Mouse (Mus musculus) thymus, adult 2 months (tissue): ENCODE data around the gene Krtap11-1.

Source experiments
- CTCF ChIP-seq: fragments of 200-500 bp; IDR thresholded peaks from 2 replicates; pipeline ENCODE4 v1.5.1; 2012; ENCODE audit warnings: mild to moderate bottlenecking, control low read depth, low read length, moderate library complexity, borderline replicate concordance; ENCODE audit not compliant: control insufficient read depth, poor library complexity, insufficient read depth; ENCODE audit errors: extremely low read depth
- POLR2A ChIP-seq: fragments of 200-500 bp; IDR thresholded peaks from 2 replicates; pipeline ENCODE4 v1.6.1; 2012; ENCODE audit warnings: mild to moderate bottlenecking, low read length, control low read depth, moderate library complexity; ENCODE audit not compliant: control insufficient read depth, poor library complexity, insufficient read depth; ENCODE audit errors: extremely low read depth

- no peak for TF ChIP-seq CTCF
- no peak for TF ChIP-seq POLR2A
Measured at GRCm38 (mm10) chr16:89581658-89582057, 10.7 kb upstream of the Krtap11-1 start.
